Mouse (Mus musculus) bone marrow, adult 2 months (tissue): ENCODE data around the gene Zdhhc19. TPM values are rescaled to one million over a fixed set of nuclear protein-coding genes. Genes with fewer than 3 reads are reported as not detected.

ENCODE experiments used
- H3K27ac ChIP-seq: fragments of 200-500 bp; 2 replicates; pipeline ENCODE4 v1.5.1; 2012; ENCODE audit warnings: low read depth, mild to moderate bottlenecking, control low read depth, inconsistent platforms, low read length; ENCODE audit not compliant: control insufficient read depth, poor library complexity, insufficient read depth
- H3K4me1 ChIP-seq: fragments of 200-500 bp; 2 replicates; pipeline ENCODE4 v1.6.1; 2011; ENCODE audit warnings: low read length; ENCODE audit not compliant: control insufficient read depth, insufficient read depth
- H3K4me3 ChIP-seq: fragments of 200-500 bp; replicated peaks from 2 replicates; pipeline ENCODE3; 2011; ENCODE audit warnings: mild to moderate bottlenecking, low read depth, low read length, control low read depth; ENCODE audit not compliant: control insufficient read depth
- CTCF ChIP-seq: fragments of 200-500 bp; IDR thresholded peaks from 2 replicates; pipeline ENCODE4 v1.5.1; 2011; ENCODE audit warnings: low read length, control low read depth; ENCODE audit not compliant: control insufficient read depth, insufficient read depth
- POLR2A ChIP-seq: fragments of 200-500 bp; IDR thresholded peaks from 2 replicates; pipeline ENCODE4 v1.6.1; 2011; ENCODE audit warnings: low read depth, mild to moderate bottlenecking, control low read depth, low read length, borderline replicate concordance; ENCODE audit not compliant: control insufficient read depth
- whole genome bisulfite sequencing: fragments of 180-500 bp; shearing (Covaris S2); methylation state at CpG from one replicate; pipeline ENCODE4 v1.1.7; 2018; 5-methylcytosine and 5-hydroxymethylcytosine counted together
- polyA plus RNA-seq: library from polyadenylated mRNA; stranded (reverse); fragments of >200 nt; gene quantifications from 2 replicates; pipeline ENCODE4 v1.2.4, GENCODE M21; 2011; ENCODE audit warnings: low replicate concordance; ENCODE audit not compliant: missing spikeins, insufficient read depth, insufficient read length

The Zdhhc19 gene
- polyA plus RNA-seq, 1 experiment = not detected

GRCm38 (mm10) chr16:32513948-32514347 is 17.9 kb downstream of the Zdhhc19 start:
- no peak overlapping the region for H3K4me3 ChIP-seq
- 95% methylated on average over 6 of the region's 6 CpGs for WGBS
- no peak overlapping the region for H3K27ac ChIP-seq
- no peak for TF ChIP-seq CTCF
- peaks cover 9% of the 10 kb centered on the region for H3K4me1 ChIP-seq

DNA sequence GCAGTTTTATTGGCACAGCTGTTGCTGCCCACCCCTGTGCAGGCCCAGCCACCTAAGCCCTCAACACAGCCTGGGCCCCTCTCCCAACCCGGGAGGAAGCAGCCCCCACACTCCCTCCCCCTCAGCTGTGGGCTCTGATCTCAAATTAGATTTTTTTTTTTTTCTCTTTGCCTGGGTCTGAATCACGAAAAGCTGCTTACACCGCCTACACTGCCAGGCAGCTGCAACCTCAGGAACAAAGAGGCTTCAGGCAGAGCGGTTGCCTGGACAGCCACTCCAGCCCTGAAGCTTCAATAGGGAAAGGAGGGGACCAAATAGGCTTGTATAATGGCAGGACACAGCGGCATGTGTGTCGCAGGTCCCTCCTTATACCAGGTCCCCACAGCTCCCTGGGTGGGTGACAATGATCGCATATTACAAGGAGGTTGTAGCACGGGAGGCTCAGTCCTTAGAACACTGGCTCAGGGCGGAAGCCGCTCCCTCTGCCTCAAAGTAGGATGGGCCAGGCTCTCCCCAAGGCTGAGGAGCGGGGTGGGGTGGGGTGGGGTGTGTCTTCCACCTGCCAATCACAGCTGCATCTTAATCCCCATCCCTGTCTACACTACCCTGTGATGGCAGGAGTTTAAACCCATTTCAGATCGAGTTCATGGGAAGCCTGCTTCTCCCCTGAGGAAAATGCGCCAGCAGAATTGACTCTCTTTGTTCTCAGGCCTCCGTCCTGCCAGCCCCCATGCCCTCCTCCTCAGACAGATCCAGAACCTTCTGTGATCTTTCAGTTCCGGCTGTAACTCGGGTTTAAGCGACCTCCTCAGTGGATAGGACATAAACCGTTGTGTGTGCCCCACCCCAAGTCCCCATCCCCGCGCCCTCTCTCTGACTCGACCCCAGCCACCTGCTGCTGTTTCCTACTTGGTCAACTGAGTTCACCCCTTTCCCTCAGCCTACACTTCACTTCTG is 20.2 kb downstream of the Zdhhc19 start:
- Histone ChIP-seq H3K27ac (peak overlapping the region; percentile 87), H3K4me1 (peaks cover 9% of the 10 kb centered on the region; the same call in 1 of the 2 replicates), H3K4me3 (no peak overlapping the region)
- TF ChIP-seq CTCF (no peak), POLR2A (no peak)
- WGBS = 30% methylated on average over 21 of the region's 21 CpGs

GRCm38 (mm10) chr16:32517785-32518481 is 21.9 kb downstream of the Zdhhc19 start:
- WGBS = 79% methylated on average over 12 of the region's 12 CpGs
- Histone ChIP-seq H3K4me3 (no peak overlapping the region), H3K4me1 (peaks cover 7% of the 10 kb centered on the region; the same call in 1 of the 2 replicates), H3K27ac (no peak overlapping the region)
- TF ChIP-seq CTCF (no peak), POLR2A (no peak)

DNA sequence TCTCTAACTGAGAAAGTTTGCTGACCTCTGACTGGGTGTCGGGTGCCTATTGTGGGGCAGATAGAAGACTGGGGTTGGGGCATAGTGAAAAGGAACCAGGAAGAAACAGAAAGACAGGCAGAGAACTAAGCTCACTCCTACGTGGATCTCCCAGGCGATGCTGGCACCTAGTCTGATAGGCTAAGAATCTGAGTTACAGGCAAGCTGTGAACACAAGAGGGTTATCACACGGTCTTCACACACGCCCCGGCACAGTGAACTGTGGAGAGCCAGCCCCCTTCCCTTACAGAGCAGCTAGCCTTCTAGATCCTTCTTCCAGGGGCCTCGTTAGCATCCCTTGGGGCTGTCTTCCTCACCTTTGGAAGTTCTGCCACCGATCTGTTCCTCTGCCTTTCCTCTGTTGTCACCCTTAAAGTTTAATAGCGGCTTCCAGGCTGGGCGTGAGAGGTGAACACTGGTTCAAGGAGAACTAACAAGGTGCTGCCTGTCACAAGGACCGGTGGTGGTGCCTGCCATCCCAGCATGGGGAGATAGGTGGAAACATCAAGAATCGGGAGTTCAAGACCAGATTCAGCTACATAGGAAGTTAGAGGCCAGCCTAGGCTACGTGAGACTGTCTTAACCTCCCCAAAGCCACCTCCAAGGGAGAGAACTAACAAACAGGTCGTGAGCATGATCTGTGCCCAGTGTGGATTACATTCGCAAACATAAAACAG is 23.7 kb downstream of the Zdhhc19 start:
- no peak; the same call in 1 of the 2 replicates for TF ChIP-seq CTCF
- no peak for TF ChIP-seq POLR2A
- WGBS = 39% methylated on average over 15 of the region's 15 CpGs
- Histone ChIP-seq H3K4me1 (peaks cover 8% of the 10 kb centered on the region), H3K27ac (peak overlapping the region; percentile 63), H3K4me3 (no peak overlapping the region)

GRCm38 (mm10) chr16:32520372-32520748 is 24.3 kb downstream of the Zdhhc19 start:
- Histone ChIP-seq H3K4me1 (peaks cover 8% of the 10 kb centered on the region), H3K4me3 (no peak overlapping the region), H3K27ac (peak overlapping the region; percentile 63)
- WGBS = 4% methylated on average over 9 of the region's 9 CpGs
- TF ChIP-seq POLR2A (peak; percentile 68), CTCF (no peak)

DNA sequence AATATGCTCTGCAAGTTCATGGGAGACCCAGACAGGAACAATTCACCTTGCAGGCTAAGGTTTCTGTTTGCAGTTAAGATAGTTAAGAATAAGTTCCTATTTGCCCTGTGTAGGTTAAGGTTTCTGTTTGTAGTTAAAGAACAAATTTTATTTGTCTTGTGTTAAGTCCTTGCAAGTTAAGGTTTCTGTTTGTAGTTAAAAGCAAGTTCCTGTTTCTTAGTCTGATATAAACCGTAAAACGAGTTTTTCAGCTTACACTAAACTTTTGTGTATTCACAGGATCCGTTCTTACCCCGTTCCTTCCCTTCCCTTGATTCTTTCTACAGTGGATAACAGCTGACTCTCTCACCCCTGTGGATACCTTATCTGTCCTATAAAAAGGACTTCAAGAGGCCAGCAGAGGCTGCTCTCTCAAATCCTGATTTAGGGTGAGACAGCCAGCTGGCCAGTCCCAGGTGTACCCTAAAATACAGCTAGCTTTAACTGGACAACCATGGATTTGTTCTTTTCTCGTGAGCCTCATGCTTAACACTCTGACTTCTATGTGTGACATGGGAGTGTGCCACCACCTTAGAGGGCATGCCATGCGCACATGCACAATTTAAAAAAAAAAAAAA is 26.6 kb downstream of the Zdhhc19 start:
- H3K4me3 ChIP-seq = no peak overlapping the region
- H3K4me1 ChIP-seq = peaks cover 12% of the 10 kb centered on the region

GRCm38 (mm10) chr16:32523462-32524243 is 27.6 kb downstream of the Zdhhc19 start:
- 71% methylated on average over 8 of the region's 8 CpGs for WGBS
- Histone ChIP-seq H3K4me3 (no peak overlapping the region), H3K4me1 (peaks cover 12% of the 10 kb centered on the region), H3K27ac (peak overlapping the region; percentile 89)
- no peak for TF ChIP-seq POLR2A

More for the DNA sequence above, 26.6 kb downstream of the Zdhhc19 start:
- 28% methylated on average over 6 of the region's 6 CpGs for WGBS
- H3K27ac ChIP-seq = peak overlapping the region; percentile 80
- no peak for TF ChIP-seq POLR2A
- TF ChIP-seq CTCF = no peak
